Mouse (Mus musculus) CD4-positive, CD25-positive, alpha-beta regulatory T cell, adult 4 months (primary cell): ENCODE data around the gene Olfr1438-ps1. TPM values are rescaled to one million over a fixed set of nuclear protein-coding genes. Genes with fewer than 3 reads are reported as not detected.
"Not testable (repeated sequence)": the region's sequence is repeated elsewhere in the genome, so short reads cannot be mapped to it uniquely, and the experiment has no call there.

Experiments used
- ATAC-seq: one replicate; pipeline ENCODE4 v1.8.0; 2017
- polyA plus RNA-seq, 2 experiments: library from polyadenylated mRNA; unstranded; fragments of 100-300 nt; shearing (Covaris generic); gene quantifications; one replicate each; pipeline ENCODE4 v1.2.1; 2017

The Olfr1438-ps1 gene
- polyA plus RNA-seq, result not detected

DNA sequence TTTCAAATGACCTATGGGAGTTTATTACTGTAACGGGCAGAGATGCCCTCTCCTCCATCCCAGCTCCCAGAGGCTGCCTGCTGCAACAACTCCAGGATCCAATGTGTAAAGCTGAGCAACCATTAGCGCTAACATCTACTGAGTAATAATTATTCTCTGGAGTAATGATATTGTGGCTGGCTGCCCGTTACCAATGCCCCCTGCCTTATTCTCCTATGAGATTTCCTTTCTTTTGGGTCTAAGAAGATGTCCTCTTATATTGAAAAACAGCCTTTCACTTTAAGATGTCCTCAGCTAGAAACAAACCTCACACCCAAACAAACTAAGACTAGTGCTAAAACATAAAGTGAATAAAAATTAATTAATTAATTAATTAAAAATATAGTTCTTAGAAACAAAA is at the start of gene Olfr1438-ps1:
Gene Olfr1438-ps1, minus strand, starts transcription at position 101 of the 400 bp plus-strand sequence.
- no peak for ATAC-seq

DNA sequence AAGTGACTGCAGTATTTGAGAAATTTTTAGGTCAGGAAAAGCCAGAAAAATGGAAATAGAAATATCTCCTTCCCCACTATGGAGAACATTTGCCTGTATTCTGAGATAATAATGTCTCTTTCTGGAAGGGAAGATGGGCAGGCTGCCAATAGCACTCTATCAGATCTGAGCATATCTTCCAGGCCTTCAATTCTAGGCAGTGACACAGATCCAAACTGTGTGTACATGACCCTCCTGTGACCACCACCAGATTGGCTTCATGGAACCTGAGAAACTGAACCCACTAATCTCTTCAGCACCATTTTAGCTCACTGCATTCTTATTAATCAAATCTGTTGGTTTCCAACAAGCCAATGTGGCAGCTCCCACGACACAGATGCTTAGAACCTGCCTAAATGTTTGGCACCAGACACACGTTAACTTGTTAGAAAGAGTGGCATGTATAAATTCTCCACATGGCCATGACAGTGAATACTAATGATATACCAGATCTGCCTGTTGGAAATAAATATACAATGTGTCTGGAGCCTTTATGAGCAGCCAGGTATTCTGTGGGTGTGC is 38.8 kb upstream of the Olfr1438-ps1 start:
- no peak for ATAC-seq

DNA sequence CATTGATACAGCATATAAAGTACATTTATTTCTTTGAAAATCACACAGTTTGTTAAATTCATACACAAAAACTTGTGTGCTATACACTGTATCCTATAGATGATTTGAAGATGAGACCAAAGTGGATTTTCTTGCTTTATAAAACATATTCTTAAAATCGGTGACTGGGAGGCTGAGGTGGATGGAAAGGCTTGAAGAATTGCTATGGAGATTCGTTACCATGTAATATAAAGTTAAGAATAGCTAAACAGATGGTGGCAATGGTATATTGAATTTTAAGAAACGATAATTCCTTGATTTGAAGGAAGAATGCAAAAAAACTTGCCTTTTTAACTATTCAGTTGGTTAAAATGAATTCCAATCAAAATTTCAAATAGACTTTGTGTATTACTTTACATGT is 37.3 kb upstream of the Olfr1438-ps1 start:
- no peak for ATAC-seq

DNA sequence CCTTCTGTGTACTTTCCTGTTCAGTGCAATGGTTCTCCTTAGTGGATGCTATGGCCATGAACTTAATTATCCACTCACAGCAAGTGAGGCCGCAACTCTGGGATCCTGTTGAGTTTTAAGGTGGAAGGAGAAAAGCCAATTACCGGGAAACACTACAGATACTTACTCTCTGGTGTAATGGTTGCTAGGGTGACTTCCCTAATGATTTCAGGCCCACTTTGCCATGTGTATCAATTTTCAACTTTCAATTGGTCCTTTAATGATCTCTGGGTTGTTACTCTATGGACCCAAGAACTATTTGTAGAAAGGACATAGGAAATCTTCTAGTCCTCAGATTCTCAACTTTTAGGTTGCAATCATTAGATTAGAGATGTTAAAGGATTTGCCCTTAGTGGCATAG is 10.7 kb downstream of the Olfr1438-ps1 start, which contains the start of gene Olfr1437:
Gene Olfr1437, minus strand, starts transcription at position 101 of the 400 bp plus-strand sequence.
- ATAC-seq, result no peak

DNA sequence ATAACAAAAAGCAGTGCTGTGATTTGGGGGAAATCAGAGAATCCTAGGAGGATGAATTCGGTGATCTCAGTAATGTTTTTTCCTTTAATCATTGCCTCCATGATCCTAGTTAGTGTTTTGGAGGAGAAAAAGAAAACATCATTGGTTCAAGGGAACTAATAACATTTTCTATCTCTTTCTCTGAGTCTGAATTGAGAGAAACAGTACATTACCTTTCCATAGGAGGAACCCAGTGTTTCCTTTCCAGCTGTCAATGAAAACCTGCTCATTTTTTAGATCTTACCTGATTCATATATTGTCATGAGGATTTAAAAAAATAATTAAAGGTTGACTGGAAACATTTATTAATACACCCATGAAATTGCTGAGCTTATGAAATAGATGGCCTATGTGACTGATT is 36.7 kb downstream of the Olfr1438-ps1 start, which contains the start of gene Olfr1436:
Gene Olfr1436, minus strand, starts transcription at position 101 of the 400 bp plus-strand sequence.
- ATAC-seq, result not testable (repeated sequence)

DNA sequence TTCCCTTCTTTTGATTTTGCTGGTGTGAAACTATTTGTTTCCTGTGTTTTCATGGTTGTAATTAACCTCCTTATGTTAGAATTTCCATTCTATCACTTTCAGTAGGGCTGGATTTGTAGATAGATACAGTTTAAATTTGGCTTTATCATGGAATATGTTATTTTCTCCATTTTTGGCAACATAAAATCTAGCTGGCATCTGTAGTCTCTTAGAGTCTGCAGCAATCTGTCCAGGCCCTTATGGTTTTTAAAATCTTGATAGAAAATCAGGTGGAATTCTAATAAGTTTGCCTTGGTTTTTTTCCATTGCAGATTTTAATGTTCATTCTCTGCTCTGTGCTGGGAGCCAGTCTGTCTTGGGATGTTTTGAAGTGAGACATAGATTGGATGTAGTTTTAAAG is 42.7 kb downstream of the Olfr1438-ps1 start:
- no peak for ATAC-seq

DNA sequence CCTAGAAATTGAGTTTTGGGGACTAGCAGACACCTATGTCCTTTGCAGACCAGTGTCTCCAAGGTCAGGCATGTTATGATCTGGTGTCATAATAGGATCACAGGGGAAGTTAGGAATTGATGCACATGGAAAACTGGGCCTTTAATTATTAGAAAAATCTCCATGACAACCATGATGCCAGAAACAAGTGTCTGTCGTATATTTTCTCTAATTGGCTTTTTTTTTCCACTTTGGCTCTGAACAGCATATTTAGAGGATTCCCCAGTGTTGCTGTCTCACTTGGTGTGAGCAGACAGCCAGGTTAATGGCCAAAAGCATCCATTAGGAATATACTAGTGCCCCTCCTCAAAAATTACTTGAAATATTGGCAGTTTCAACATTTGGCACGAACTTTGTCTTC is 56.2 kb downstream of the Olfr1438-ps1 start, which contains the start of gene Olfr1434:
Gene Olfr1434, plus strand, starts transcription at position 301 of the 400 bp plus-strand sequence.
- no peak for ATAC-seq

Other genes with a start within 250 kb of the Olfr1438-ps1 start
- gene Olfr1426, start 243.9 kb downstream of the Olfr1438-ps1 start, polyA plus RNA-seq, result not detected
- gene Olfr1427, start 232.6 kb downstream of the Olfr1438-ps1 start, polyA plus RNA-seq, result not detected
- gene Olfr1428, start 220.0 kb downstream of the Olfr1438-ps1 start, polyA plus RNA-seq, result not detected
- not detected for gene Olfr76, start 212.7 kb downstream of the Olfr1438-ps1 start, polyA plus RNA-seq
- gene Olfr1555-ps1, start 165.8 kb downstream of the Olfr1438-ps1 start, polyA plus RNA-seq, result under 1 TPM in 1 of 2 experiments, not detected in 1; 0.15 TPM
- not detected for gene Olfr1431, start 135.3 kb downstream of the Olfr1438-ps1 start, polyA plus RNA-seq
- gene Olfr1432, start 103.3 kb downstream of the Olfr1438-ps1 start, polyA plus RNA-seq, result under 1 TPM in 1 of 2 experiments, not detected in 1; 0.20 TPM
- gene Olfr262, start 94.3 kb downstream of the Olfr1438-ps1 start, polyA plus RNA-seq, result not detected
- gene Olfr235, start 74.9 kb downstream of the Olfr1438-ps1 start, polyA plus RNA-seq, result not detected
- gene Olfr1434, start 56.1 kb downstream of the Olfr1438-ps1 start, polyA plus RNA-seq, result not detected
- gene Olfr1436, start 36.8 kb downstream of the Olfr1438-ps1 start, polyA plus RNA-seq, result not detected
- not detected for gene Olfr1437, start 10.8 kb downstream of the Olfr1438-ps1 start, polyA plus RNA-seq
- under 1 TPM in 1 of 2 experiments, not detected in 1; 0.09 TPM for gene Olfr1440, start 51.4 kb upstream of the Olfr1438-ps1 start, polyA plus RNA-seq
- not detected for gene Olfr1441, start 81.5 kb upstream of the Olfr1438-ps1 start, polyA plus RNA-seq
- gene Pfpl, start 92.0 kb upstream of the Olfr1438-ps1 start, polyA plus RNA-seq, result not detected
- under 1 TPM; 0.15 to 0.44 TPM for gene Mpeg1, start 124.9 kb upstream of the Olfr1438-ps1 start, polyA plus RNA-seq
- gene Dtx4, start 165.5 kb upstream of the Olfr1438-ps1 start, polyA plus RNA-seq, result 10 to 100 TPM in 1 of 2 experiments, 1 to 10 TPM in 1; 6.8 to 11.4 TPM
- 10 to 100 TPM; 43.5 to 49.8 TPM for gene Fam111a, start 209.8 kb upstream of the Olfr1438-ps1 start, polyA plus RNA-seq